Mouse (Mus musculus) erythroblast, embryonic 14.5 days (primary cell): Measurements from ENCODE around the gene Yju2. TPM values are rescaled to one million over a fixed set of nuclear protein-coding genes. Genes with fewer than 3 reads are reported as not detected.
"Not testable (repeated sequence)": the region's sequence is repeated elsewhere in the genome, so short reads cannot be mapped to it uniquely, and the experiment has no call there.

Source experiments
- H3K27me3 ChIP-seq: 2 replicates; pipeline ENCODE4 v1.6.1; 2012; ENCODE audit warnings: inconsistent platforms; ENCODE audit not compliant: control insufficient read depth
- H3K36me3 ChIP-seq: 2 replicates; pipeline ENCODE4 v1.6.1; 2012; ENCODE audit warnings: mild to moderate bottlenecking, inconsistent platforms; ENCODE audit not compliant: control insufficient read depth
- H3K4me1 ChIP-seq: 2 replicates; pipeline ENCODE4 v1.6.1; 2012; ENCODE audit warnings: inconsistent platforms; ENCODE audit not compliant: control insufficient read depth
- H3K4me3 ChIP-seq: replicated peaks from 2 replicates; pipeline ENCODE3; 2012; ENCODE audit warnings: moderate library complexity, mild to moderate bottlenecking, inconsistent platforms
- H3K9me3 ChIP-seq: 2 replicates; pipeline ENCODE4 v1.6.1; 2012; ENCODE audit warnings: low read length, inconsistent platforms, mixed read lengths; ENCODE audit not compliant: control insufficient read depth
- GATA1 ChIP-seq: IDR thresholded peaks from 2 replicates; pipeline ENCODE4 v1.6.1; 2012; ENCODE audit warnings: low read length, inconsistent platforms, mixed read lengths
- TAL1 ChIP-seq: IDR thresholded peaks from 3 replicates; pipeline ENCODE4 v1.6.1; 2012; ENCODE audit warnings: low read length, inconsistent platforms, mixed read lengths
- polyA plus RNA-seq: library from polyadenylated mRNA; stranded (reverse); fragments of >175 nt; gene quantifications from 2 replicates; pipeline ENCODE4 v1.2.3, GENCODE M21; 2012

Yju2 gene
- polyA plus RNA-seq, result 1.6 and 1.7 TPM in 2 replicates

DNA sequence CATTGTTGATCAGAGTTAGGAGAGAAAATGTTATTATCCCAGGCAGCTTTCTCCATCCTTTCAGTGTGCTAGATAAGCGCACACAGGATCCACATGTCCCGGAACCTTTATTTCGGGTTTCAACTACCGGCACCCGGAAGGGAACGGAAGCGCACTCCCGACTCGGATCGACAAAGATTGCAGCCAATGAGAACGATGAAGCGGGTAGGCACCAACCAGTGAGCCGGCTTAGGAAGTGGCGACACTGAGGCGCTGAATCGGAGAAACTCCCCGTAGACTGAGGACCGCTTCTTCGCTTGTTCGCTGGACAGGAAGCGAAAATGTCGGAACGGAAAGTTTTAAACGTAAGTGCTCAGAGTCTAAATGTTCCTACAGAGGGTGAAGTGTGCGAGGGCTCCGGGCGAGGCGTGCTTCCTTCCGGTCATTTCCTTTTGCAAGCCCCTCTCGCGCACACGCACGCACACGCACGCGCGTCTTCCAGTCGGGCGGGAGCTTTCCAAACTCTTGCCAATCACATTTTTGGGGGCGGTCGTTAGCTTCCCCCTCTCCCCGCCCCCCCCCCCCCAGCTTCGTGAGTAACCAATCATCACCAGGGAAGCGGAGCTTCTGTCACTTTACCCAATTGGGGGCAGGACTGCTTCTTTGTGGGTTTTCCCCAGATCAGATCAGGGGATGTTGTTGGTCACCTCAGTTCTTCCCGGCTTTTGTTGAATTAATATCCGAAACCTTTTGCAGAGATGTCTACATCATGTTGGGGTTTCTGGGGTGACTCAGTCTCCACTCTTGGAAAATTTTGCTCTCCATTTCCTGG, at the start of gene Yju2:
Gene Yju2, plus strand, starts transcription at position 182 of the 811 bp plus-strand sequence.
- Histone ChIP-seq H3K4me3 (peak within 1 kb of the TSS; percentile 66), H3K9me3 (no peaks in the 10 kb centered on the region), H3K27me3 (peaks cover 13% of the 10 kb centered on the region), H3K4me1 (peaks cover 46% of the 10 kb centered on the region), H3K36me3 (peaks cover 38% of the 10 kb centered on the region)
- TF ChIP-seq GATA1, result no peak
- no peak for TF ChIP-seq TAL1

DNA sequence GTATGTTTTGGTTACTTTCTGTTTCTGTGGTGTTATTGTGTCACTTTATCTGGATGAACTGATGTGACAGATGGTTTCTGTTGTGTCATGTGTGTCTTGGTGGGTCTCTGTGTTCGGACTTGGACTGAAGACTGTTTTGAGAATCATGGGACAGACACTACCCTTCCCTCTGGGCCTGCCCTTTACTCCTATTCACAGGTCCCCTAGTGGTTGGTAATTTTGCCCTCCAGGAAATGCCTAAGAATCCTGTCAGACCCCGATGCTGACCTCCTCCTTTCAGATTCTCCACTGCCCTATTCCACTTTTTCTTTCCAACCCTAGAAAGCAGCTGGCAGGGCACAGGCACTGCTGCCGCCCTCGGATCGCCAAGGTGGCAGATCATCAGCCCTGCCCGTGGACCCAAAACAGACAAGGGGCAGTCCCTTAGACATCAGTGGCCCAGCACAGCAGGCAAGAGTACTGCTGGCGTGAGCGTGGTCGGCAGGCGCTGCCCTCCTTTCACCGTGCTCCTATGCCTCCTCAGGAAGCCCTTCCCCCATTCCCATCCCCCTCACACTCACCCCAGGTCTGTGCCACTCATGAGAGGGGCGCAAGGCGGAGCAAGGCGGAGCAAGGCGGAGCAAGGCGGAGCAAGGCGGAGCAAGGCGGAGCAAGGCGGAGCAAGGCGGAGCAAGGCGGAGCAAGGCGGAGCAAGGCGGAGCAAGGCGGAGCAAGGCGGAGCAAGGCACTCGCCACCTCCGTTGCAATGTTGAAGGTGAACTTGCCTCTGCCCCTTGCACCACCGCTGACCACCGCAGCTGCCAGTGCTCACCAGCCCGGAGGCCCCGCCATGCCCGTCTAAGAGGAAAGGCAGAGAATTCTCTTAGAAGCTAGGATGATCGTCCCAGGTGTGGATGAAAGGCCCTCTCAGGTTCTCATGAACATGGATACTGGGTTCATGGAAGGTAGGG, 27.1 kb upstream of the Yju2 start:
- H3K4me1 ChIP-seq, result peaks cover 44% of the 10 kb centered on the region
- TF ChIP-seq TAL1 (no peak), GATA1 (no peak)

DNA sequence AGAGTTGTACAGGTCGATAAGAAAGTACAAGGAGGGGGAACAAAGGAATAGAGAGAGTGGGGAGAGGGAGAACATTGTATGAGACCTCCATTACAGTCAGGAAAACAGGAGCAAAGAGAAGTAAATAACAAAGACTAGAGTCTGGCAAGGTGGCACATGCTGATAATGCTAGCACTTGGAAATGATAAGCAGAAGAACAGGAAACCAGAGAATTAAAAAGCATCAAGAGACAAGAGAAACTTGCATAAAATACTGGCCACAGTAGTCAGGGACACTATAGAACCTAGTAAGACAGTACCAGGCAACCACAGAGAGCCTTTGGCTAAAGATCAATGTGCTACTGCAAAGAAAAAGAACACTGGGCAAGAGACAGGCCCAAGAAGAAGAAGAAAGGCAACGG, 26.3 kb upstream of the Yju2 start:
- TF ChIP-seq TAL1, result peak; percentile 62
- TF ChIP-seq GATA1, result peak; percentile 28; the same call in 1 of the 2 replicates
- peaks cover 22% of the 10 kb centered on the region for H3K9me3 ChIP-seq
- H3K4me3 ChIP-seq, result peak overlapping the region; percentile 76
- peaks cover 30% of the 10 kb centered on the region for H3K36me3 ChIP-seq
- no peaks in the 10 kb centered on the region for H3K27me3 ChIP-seq
- H3K4me1 ChIP-seq, result peaks cover 44% of the 10 kb centered on the region

More for the DNA sequence above, 27.1 kb upstream of the Yju2 start:
- H3K36me3 ChIP-seq, result peaks cover 24% of the 10 kb centered on the region
- peaks cover 19% of the 10 kb centered on the region for H3K9me3 ChIP-seq
- H3K27me3 ChIP-seq, result no peaks in the 10 kb centered on the region
- H3K4me3 ChIP-seq, result peak overlapping the region; percentile 76

DNA sequence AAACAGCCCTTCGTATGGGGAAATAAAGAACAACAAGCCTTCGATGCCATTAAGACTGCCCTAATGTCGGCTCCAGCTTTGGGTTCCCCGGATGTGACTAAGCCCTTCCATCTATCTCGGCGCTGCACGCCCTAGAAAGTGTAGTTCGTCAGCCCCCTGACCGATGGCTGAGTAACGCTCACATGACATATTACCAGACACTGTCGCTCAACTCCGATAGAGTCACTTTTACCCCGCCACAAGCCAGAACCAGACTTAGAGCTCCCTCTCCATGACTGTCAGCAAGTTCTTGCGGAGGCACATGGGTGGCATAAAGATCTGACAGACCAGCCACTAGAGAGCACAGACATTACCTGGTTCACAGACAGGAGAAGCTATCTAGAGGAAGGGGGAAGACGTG, 25.7 kb upstream of the Yju2 start:
- peaks cover 33% of the 10 kb centered on the region for H3K36me3 ChIP-seq
- TF ChIP-seq GATA1, result no peak
- no peak for TF ChIP-seq TAL1
- H3K9me3 ChIP-seq, result peaks cover 26% of the 10 kb centered on the region
- peaks cover 44% of the 10 kb centered on the region for H3K4me1 ChIP-seq
- H3K4me3 ChIP-seq, result peak overlapping the region; percentile 76
- H3K27me3 ChIP-seq, result no peaks in the 10 kb centered on the region

DNA sequence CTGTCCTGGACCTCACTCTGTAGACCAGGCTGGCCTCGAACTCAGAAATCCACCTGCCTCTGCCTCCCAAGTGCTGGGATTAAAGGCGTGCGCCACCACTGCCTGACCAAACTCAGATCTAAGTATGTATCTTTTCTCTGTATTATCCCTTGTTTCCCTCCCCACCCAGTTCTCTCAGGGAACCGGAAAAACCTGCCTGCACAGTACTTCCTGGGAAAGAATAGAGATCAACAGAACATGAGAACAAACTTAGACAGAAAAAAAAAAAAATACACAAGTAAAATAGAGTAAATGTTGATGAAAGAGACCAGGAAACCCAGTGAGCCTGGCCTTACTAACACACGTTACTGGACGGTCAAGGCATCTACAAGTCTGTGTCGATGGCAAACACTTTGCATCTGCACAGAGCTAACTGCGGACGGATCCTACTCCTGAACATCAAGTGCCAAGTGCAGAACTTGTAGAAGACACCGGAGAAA, 14.5 kb upstream of the Yju2 start:
- H3K27me3 ChIP-seq, result not testable (repeated sequence)

DNA sequence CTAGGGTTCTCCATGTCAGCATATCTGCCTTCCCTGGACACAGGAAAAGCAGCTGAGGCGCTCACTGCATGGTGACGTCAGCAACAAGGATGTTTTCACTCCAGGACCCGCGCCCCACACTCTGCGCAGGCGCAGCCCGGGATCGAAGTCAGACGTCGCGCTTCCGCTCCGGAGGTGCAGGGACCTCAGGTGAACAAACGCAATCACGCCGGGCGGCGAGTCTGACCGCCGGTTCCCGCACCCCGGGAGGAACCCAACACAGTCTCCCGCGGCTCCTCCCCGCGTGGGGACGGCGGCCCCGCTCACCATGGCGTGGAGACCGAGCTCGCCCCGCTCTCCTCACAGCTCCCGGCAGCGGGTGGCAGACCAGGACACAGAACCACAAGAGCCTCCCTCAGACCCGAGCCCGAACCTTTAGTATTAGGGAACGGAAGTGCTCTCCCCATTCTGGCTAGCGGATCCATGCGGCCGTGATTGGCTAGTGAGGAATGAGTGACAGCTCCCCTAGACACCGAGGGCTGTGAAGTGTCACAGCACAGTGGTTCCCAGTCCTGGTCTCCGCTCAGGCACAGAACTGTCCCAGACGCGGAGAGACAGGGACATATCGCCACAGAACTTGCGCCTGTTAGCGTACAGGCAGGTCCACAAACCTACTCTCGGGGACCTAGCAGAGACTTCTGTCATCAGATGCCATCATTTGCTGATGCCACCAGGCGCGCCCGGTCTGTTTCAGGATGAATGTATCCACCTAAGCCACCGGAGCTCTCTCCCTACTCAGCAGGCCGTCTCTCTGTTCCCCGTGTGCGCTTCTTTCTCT, 13.8 kb upstream of the Yju2 start:
- not testable (repeated sequence) for H3K36me3 ChIP-seq, H3K9me3 ChIP-seq, H3K27me3 ChIP-seq
- H3K4me3 ChIP-seq, result peak overlapping the region; percentile 67
- peaks cover 24% of the 10 kb centered on the region for H3K4me1 ChIP-seq

More for the DNA sequence above, 14.5 kb upstream of the Yju2 start:
- H3K36me3 ChIP-seq, H3K9me3 ChIP-seq: not testable (repeated sequence)
- Histone ChIP-seq H3K4me1 (peaks cover 24% of the 10 kb centered on the region), H3K4me3 (peak overlapping the region; percentile 67)

DNA sequence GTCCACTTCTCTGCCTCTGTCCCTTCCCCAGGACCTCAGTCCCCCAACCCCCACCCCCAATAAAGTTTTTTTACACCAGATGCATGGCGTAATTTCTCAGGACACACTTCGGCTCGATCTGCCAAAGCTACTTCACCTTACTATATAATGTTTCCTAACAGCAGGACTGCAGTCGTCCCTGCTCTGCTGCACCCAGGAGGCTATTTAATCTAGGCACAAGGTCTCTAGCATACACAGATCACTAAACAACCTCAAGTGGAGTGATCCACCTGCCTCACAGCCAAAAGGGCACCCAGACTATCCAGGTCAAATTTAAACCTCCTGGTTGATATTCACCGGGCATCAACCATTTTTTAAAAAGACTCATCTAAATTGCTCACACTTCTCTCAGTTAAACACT, 13.2 kb upstream of the Yju2 start:
- Histone ChIP-seq H3K9me3 (no peaks in the 10 kb centered on the region), H3K4me3 (peak overlapping the region; percentile 67), H3K36me3 (no peaks in the 10 kb centered on the region; the same call in none of the 2 replicates), H3K27me3 (peaks cover 6% of the 10 kb centered on the region), H3K4me1 (peaks cover 24% of the 10 kb centered on the region)
- no peak for TF ChIP-seq TAL1
- TF ChIP-seq GATA1, result no peak

DNA sequence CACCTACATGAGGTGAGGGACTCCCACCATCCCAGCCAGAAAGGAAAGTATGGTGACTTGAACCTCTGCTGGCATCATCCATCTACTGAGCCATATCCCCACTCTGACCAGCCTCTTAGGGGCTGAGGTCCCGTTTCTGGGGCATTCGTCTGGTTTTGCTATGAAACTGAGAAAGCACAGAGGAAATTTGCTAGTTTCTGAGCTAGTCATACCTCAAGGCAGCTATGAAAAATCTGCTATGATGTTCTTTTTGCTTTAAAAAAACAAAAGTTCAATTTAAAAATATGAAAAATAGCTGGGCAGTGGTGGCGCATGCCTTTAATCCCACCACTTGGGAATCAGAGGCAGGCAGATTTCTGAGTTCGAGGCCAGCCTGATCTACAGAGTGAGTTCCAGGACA, 10.3 kb upstream of the Yju2 start:
- Histone ChIP-seq H3K36me3 (no peaks in the 10 kb centered on the region), H3K9me3 (no peaks in the 10 kb centered on the region), H3K4me1 (peaks cover 22% of the 10 kb centered on the region), H3K4me3 (no peak overlapping the region), H3K27me3 (peaks cover 14% of the 10 kb centered on the region)
- TF ChIP-seq TAL1, result no peak
- no peak for TF ChIP-seq GATA1
